Comparison of ENCODE assay signal across 26 mouse cellular contexts in the genomic region with DNA sequence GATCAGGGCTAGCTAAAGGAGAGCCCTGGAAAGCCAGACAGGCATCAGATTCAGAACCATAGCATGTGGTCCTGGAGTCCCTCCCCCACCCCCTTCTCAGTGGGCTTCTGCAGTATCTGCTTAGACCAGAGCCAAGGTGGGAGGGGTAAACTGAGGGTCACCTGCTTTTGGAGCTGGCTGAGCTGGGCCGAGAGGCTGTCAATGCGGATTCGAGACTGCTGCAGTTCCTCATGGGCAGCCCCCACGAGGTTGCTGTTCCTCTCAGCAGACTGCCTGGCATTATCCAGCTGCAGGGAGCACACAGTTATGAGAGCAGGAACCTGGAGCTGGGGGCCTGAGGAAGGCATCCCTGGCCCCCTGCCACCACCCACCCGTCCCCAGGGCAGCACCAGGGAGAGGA. TPM values are rescaled to one million over a fixed set of nuclear protein-coding genes. Genes with fewer than 3 reads are reported as not detected.
A peak's percentile ranks its signal among the peaks of the same experiment; 100 is the strongest.
DNase-seq lines count a peak whose midpoint lies in the region; ATAC-seq and TF ChIP-seq lines count a peak whose summit lies in the region.
"Had no signal": no experiment of that assay in that cellular context is flagged by ENCODE, and none has a peak within 500 bp of the region (broad histone marks: within the 10 kb centered on the region; RNA-seq: fewer than 3 reads in every experiment).

No protein-coding gene starts in this region.

- peaks cover 40% of the 10 kb centered on the region for H3K36me3 ChIP-seq in heart, embryonic 10.5 days
- H3K36me3 ChIP-seq in lung, postnatal 0 days (ENCODE audit: insufficient read depth, low read length) = peaks cover 31% of the 10 kb centered on the region
- peaks cover 27% of the 10 kb centered on the region for H3K36me3 ChIP-seq in E14TG2a.4 (ENCODE audit: insufficient read depth, low read length)
- no peaks in the 10 kb centered on the region for H3K36me3 ChIP-seq in embryonic facial prominence, embryonic 10.5 days (replicated peaks)
- H3K36me3 ChIP-seq: forebrain, embryonic 10.5 days; forebrain, embryonic 12.5 days had no signal

- H3K4me2 ChIP-seq in lung, postnatal 0 days (replicated peaks; ENCODE audit: low read depth, low read length) = no peak overlapping the region
- H3K4me2 ChIP-seq: embryonic facial prominence, embryonic 13.5 days; embryonic facial prominence, embryonic 15.5 days; forebrain, embryonic 12.5 days had no signal

- no peak for ATAC-seq in lung, postnatal 0 days
- ATAC-seq: activated CD4-positive, CD25-positive, alpha-beta regulatory T cell, adult 4 months; forebrain, embryonic 14.5 days; forebrain, embryonic 16.5 days; Patski had no signal

- H3K27ac ChIP-seq in heart, embryonic 10.5 days = 0 out of 2 replicates have a peak overlapping the region, but pooled peaks have one; percentile 14
- H3K27ac ChIP-seq in lung, postnatal 0 days (ENCODE audit: low read length) = no peak overlapping the region
- H3K27ac ChIP-seq in embryonic facial prominence, embryonic 10.5 days (replicated peaks) = no peak overlapping the region
- H3K27ac ChIP-seq: embryonic facial prominence, embryonic 13.5 days; embryonic facial prominence, embryonic 15.5 days; forebrain, embryonic 10.5 days; forebrain, embryonic 12.5 days had no signal

- H3K4me1 ChIP-seq in heart, embryonic 10.5 days = peaks cover 41% of the 10 kb centered on the region
- H3K4me1 ChIP-seq in lung, postnatal 0 days (ENCODE audit: insufficient read depth, low read depth, low read length) = peaks cover 16% of the 10 kb centered on the region; the same call in 1 of the 2 replicates
- peaks cover 97% of the 10 kb centered on the region for H3K4me1 ChIP-seq in E14TG2a.4 (replicated peaks; ENCODE audit: low read depth, low read length)
- peaks cover 41% of the 10 kb centered on the region for H3K4me1 ChIP-seq in embryonic facial prominence, embryonic 10.5 days

- no peak for TF ChIP-seq CTCF in lung, postnatal 0 days (IDR thresholded peaks at IDR 0.05)
- no peak for TF ChIP-seq CTCF in E14TG2a.4 (conservative IDR thresholded peaks at IDR 0.05; ENCODE audit: low read length)

- DNase-seq in heart, embryonic 10.5 days (ENCODE audit: low spot score) = no peak
- DNase-seq in heart, postnatal 25 days (ENCODE audit: low spot score) = no peak
- peak; percentile 4 for DNase-seq in lung, postnatal 0 days (ENCODE audit: low spot score)
- no peak for DNase-seq in lung, postnatal 14 days
- no peak for DNase-seq in embryonic facial prominence, embryonic 10.5 days (ENCODE audit: low spot score)
- DNase-seq in kidney, postnatal 36 days = no peak
- DNase-seq in right cerebral cortex, postnatal 10 days (ENCODE audit: low spot score in 2 of 2) = no peak
- DNase-seq: adrenal gland, adult 8-10 months; adrenal gland, postnatal 14 days; adrenal gland, postnatal 36 days; cerebellum, adult 11-12 months; cerebellum, adult 2 months; cerebellum, adult 9-10 months; cerebellum, postnatal 10 days; cerebellum, postnatal 25 days had no signal

- H3K4me3 ChIP-seq in heart, embryonic 10.5 days = no peak overlapping the region
- no peak overlapping the region for H3K4me3 ChIP-seq in lung, postnatal 0 days (ENCODE audit: low read depth, low read length)
- H3K4me3 ChIP-seq in E14TG2a.4 (replicated peaks; ENCODE audit: low read length) = 0 out of 2 replicates have a peak overlapping the region, but pooled peaks have one; percentile 23
- peak overlapping the region; percentile 8; the same call in 1 of the 2 replicates for H3K4me3 ChIP-seq in embryonic facial prominence, embryonic 10.5 days
- H3K4me3 ChIP-seq: embryonic facial prominence, embryonic 13.5 days; embryonic facial prominence, embryonic 15.5 days; erythroblast, embryonic 14.5 days; forebrain, embryonic 10.5 days; forebrain, embryonic 12.5 days had no signal

- intact Hi-C loops in heart, postnatal 25 days (cut with DNase I) = no loop called here

- no peaks in the 10 kb centered on the region for H3K9me3 ChIP-seq in heart, embryonic 10.5 days
- H3K9me3 ChIP-seq in lung, postnatal 0 days (ENCODE audit: low read length) = no peaks in the 10 kb centered on the region
- peaks cover 5% of the 10 kb centered on the region; the same call in 1 of the 2 replicates for H3K9me3 ChIP-seq in E14TG2a.4 (ENCODE audit: low read length)
- no peaks in the 10 kb centered on the region for H3K9me3 ChIP-seq in embryonic facial prominence, embryonic 10.5 days
- H3K9me3 ChIP-seq: embryonic facial prominence, embryonic 13.5 days; embryonic facial prominence, embryonic 15.5 days; forebrain, embryonic 10.5 days; forebrain, embryonic 12.5 days; G1E had no signal

- WGBS in heart, embryonic 10.5 days = 68% methylated on average over 5 of the region's 5 CpGs
- 78% methylated on average over 5 of the region's 5 CpGs for WGBS in lung, postnatal 0 days
- WGBS in embryonic facial prominence, embryonic 10.5 days = 69% methylated on average over 5 of the region's 5 CpGs

- peaks cover 70% of the 10 kb centered on the region for H3K27me3 ChIP-seq in heart, embryonic 10.5 days (ENCODE audit: insufficient read depth, poor library complexity, severe bottlenecking)
- H3K27me3 ChIP-seq in lung, postnatal 0 days (replicated peaks; ENCODE audit: insufficient read depth, low read length) = 0 out of 2 replicates have a peak, but pooled peaks cover 7% of the 10 kb centered on the region
- peaks cover 39% of the 10 kb centered on the region for H3K27me3 ChIP-seq in E14TG2a.4 (ENCODE audit: insufficient read depth, low read length)
- peaks cover 81% of the 10 kb centered on the region for H3K27me3 ChIP-seq in embryonic facial prominence, embryonic 10.5 days (replicated peaks; ENCODE audit: low read depth, poor library complexity, severe bottlenecking)
- H3K27me3 ChIP-seq: embryonic facial prominence, embryonic 15.5 days; Patski had no signal

- H3K9ac ChIP-seq in lung, postnatal 0 days (replicated peaks; ENCODE audit: low read depth) = no peak overlapping the region
- H3K9ac ChIP-seq: embryonic facial prominence, embryonic 15.5 days; forebrain, embryonic 12.5 days had no signal

- TF ChIP-seq EP300 in lung, postnatal 0 days (IDR thresholded peaks at IDR 0.05) = no peak

RNA-seq across cellular contexts. Expression of a gene that starts 23.7 kb away (rescaled TPM):
- polyA plus RNA-seq in heart, embryonic 10.5 days (2016; fragmentation: Nextera tagmentation; extraction: Ambion mirVana) = 57.7 and 80.7 TPM in 2 replicates
- 100 to 1,000 TPM; 121 to 132 TPM for total RNA-seq in heart, postnatal 25 days (2021)
- 185 and 216 TPM in 2 replicates for polyA plus RNA-seq in lung, postnatal 0 days (2015; fragmentation: Nextera tagmentation; extraction: Ambion mirVana)
- polyA plus RNA-seq in embryonic facial prominence, embryonic 10.5 days (2016; fragmentation: Nextera tagmentation; extraction: Ambion mirVana) = 15.2 and 17.9 TPM in 2 replicates

RNA-seq across cellular contexts. Expression of a gene that starts 25.1 kb away (rescaled TPM):
- polyA plus RNA-seq in heart, embryonic 10.5 days (2016; fragmentation: Nextera tagmentation; extraction: Ambion mirVana) = 1.7 and 4.3 TPM in 2 replicates
- 1 to 10 TPM; 1.9 to 3.7 TPM for total RNA-seq in heart, postnatal 25 days (2021)
- polyA plus RNA-seq in lung, postnatal 0 days (2015; fragmentation: Nextera tagmentation; extraction: Ambion mirVana) = 9.0 and 9.2 TPM in 2 replicates
- 5.9 and 7.1 TPM in 2 replicates for polyA plus RNA-seq in embryonic facial prominence, embryonic 10.5 days (2016; fragmentation: Nextera tagmentation; extraction: Ambion mirVana)

RNA-seq across cellular contexts. Expression of a gene that starts 46.2 kb away (rescaled TPM):
- 11.6 and 22.8 TPM in 2 replicates for polyA plus RNA-seq in heart, embryonic 10.5 days (2016; fragmentation: Nextera tagmentation; extraction: Ambion mirVana)
- total RNA-seq in heart, postnatal 25 days (2021) = under 1 TPM; 0.39 to 0.61 TPM
- 2.6 and 3.4 TPM in 2 replicates for polyA plus RNA-seq in lung, postnatal 0 days (2015; fragmentation: Nextera tagmentation; extraction: Ambion mirVana)
- 33.6 and 37.4 TPM in 2 replicates for polyA plus RNA-seq in embryonic facial prominence, embryonic 10.5 days (2016; fragmentation: Nextera tagmentation; extraction: Ambion mirVana)

Comparison
In these comparisons a context has a peak if more than half of its experiments do, and no peak if none do; other contexts are left out.
1. H3K4me3 ChIP-seq: peak in E14TG2a.4 (single experiment) and embryonic facial prominence, embryonic 10.5 days (single experiment); none in heart, embryonic 10.5 days (single experiment) and lung, postnatal 0 days (single experiment).